9 mouse cellular contexts compared by ENCODE assay signal in the genomic region with DNA sequence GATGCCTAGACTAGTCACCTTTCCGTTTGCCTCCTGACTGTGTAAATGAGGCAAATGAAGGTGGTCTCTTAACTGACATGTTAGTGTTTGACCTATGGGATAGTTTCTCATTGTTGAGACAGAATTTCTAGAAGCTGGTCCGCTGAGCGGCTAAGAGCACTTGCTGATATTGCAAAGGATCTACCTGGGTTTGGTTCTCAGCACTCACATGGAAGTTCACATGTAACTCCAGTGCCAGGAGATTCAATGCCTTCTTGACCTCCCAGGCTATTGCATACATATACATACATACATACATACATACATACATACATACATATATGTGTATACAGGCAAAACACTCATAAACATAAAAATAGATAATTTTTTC. TPM values are rescaled to one million over a fixed set of nuclear protein-coding genes. Genes with fewer than 3 reads are reported as not detected.
DNase-seq lines count a peak whose midpoint lies in the region; ATAC-seq and TF ChIP-seq lines count a peak whose summit lies in the region.
"Had no signal": no experiment of that assay in that cellular context is flagged by ENCODE, and none has a peak within 500 bp of the region (broad histone marks: within the 10 kb centered on the region; RNA-seq: fewer than 3 reads in every experiment).

No protein-coding gene starts in this region.

- H3K9ac ChIP-seq in kidney, embryonic 14.5 days (ENCODE audit: low read depth, low read length) = 0 out of 2 replicates have a peak overlapping the region, but pooled peaks have one; percentile 94
- no peak overlapping the region for H3K9ac ChIP-seq in embryonic facial prominence, embryonic 11.5 days (replicated peaks; ENCODE audit: low read length)
- peak overlapping the region; percentile 90; the same call in 1 of the 2 replicates for H3K9ac ChIP-seq in hindbrain, postnatal 0 days (replicated peaks; ENCODE audit: low read length)
- peak overlapping the region; percentile 95; the same call in 1 of the 2 replicates for H3K9ac ChIP-seq in midbrain, embryonic 16.5 days (ENCODE audit: low read depth, low read length)

- no peaks in the 10 kb centered on the region for H3K9me3 ChIP-seq in kidney, embryonic 14.5 days (ENCODE audit: control insufficient read depth, low read length)
- H3K9me3 ChIP-seq in embryonic facial prominence, embryonic 11.5 days (replicated peaks; ENCODE audit: control insufficient read depth, low read length) = no peaks in the 10 kb centered on the region
- H3K9me3 ChIP-seq in hindbrain, postnatal 0 days (ENCODE audit: low read length) = no peaks in the 10 kb centered on the region
- H3K9me3 ChIP-seq in midbrain, embryonic 16.5 days (replicated peaks; ENCODE audit: control insufficient read depth, low read length, poor library complexity, severe bottlenecking) = no peaks in the 10 kb centered on the region

- H3K4me3 ChIP-seq in kidney, embryonic 14.5 days (ENCODE audit: low read length) = peak overlapping the region; percentile 17; the same call in 1 of the 2 replicates
- H3K4me3 ChIP-seq in embryonic facial prominence, embryonic 11.5 days (ENCODE audit: low read depth, low read length) = 0 out of 2 replicates have a peak overlapping the region, but pooled peaks have one; percentile 7
- peak overlapping the region; percentile 95 for H3K4me3 ChIP-seq in hindbrain, postnatal 0 days (ENCODE audit: low read length)
- H3K4me3 ChIP-seq in midbrain, embryonic 16.5 days (ENCODE audit: low read depth, low read length) = peak overlapping the region; percentile 84; the same call in 1 of the 2 replicates

- H3K27me3 ChIP-seq in kidney, embryonic 14.5 days (ENCODE audit: control insufficient read depth, insufficient read depth, low read length) = no peaks in the 10 kb centered on the region
- no peaks in the 10 kb centered on the region for H3K27me3 ChIP-seq in embryonic facial prominence, embryonic 11.5 days (ENCODE audit: control insufficient read depth, insufficient read depth, low read length)
- H3K27me3 ChIP-seq in hindbrain, postnatal 0 days (ENCODE audit: insufficient read depth, low read length) = no peaks in the 10 kb centered on the region
- H3K27me3 ChIP-seq in midbrain, embryonic 16.5 days (ENCODE audit: control insufficient read depth, insufficient read depth, low read depth, low read length) = no peaks in the 10 kb centered on the region
- H3K27me3 ChIP-seq: Patski had no signal

- H3K27ac ChIP-seq in kidney, embryonic 14.5 days (ENCODE audit: low read depth, low read length) = peak overlapping the region; percentile 97
- peak overlapping the region; percentile 61 for H3K27ac ChIP-seq in embryonic facial prominence, embryonic 11.5 days (replicated peaks; ENCODE audit: low read depth, low read length)
- H3K27ac ChIP-seq in hindbrain, postnatal 0 days = peak overlapping the region; percentile 99
- peak overlapping the region; percentile 99 for H3K27ac ChIP-seq in midbrain, embryonic 16.5 days (ENCODE audit: low read length)

- DNase-seq in kidney, postnatal 10 days = no peak
- no peak for DNase-seq in embryonic facial prominence, embryonic 11.5 days (ENCODE audit: low spot score)
- DNase-seq in hindbrain, postnatal 0 days (ENCODE audit: low spot score) = no peak
- DNase-seq in cerebellum, postnatal 14 days = no peak
- DNase-seq in left cerebral cortex, postnatal 10 days (ENCODE audit: extremely low spot score in 1 of 2, low spot score in 2 of 2) = no peak
- DNase-seq in thymus, postnatal 25 days = no peak

- TF ChIP-seq CTCF in hindbrain, postnatal 0 days (IDR thresholded peaks at IDR 0.05; ENCODE audit: low read depth) = no peak

- ATAC-seq in kidney, embryonic 14.5 days (ENCODE audit: low FRiP score, low TSS enrichment) = no peak
- no peak for ATAC-seq in embryonic facial prominence, embryonic 11.5 days (replicated peaks; ENCODE audit: insufficient number of reproducible peaks, low FRiP score, low TSS enrichment, low read depth)
- ATAC-seq in hindbrain, postnatal 0 days = no peak
- ATAC-seq in midbrain, embryonic 16.5 days = no peak

- H3K4me2 ChIP-seq in kidney, embryonic 14.5 days (replicated peaks; ENCODE audit: low read depth, low read length) = peak overlapping the region; percentile 31
- H3K4me2 ChIP-seq in embryonic facial prominence, embryonic 11.5 days (ENCODE audit: low read depth, low read length) = peak overlapping the region; percentile 26; the same call in 1 of the 2 replicates
- H3K4me2 ChIP-seq in hindbrain, postnatal 0 days (ENCODE audit: low read depth, low read length) = peak overlapping the region; percentile 50
- peak overlapping the region; percentile 60 for H3K4me2 ChIP-seq in midbrain, embryonic 16.5 days (ENCODE audit: low read length)

- 25% methylated on average over 3 of the region's 3 CpGs for WGBS in kidney, embryonic 14.5 days
- WGBS in embryonic facial prominence, embryonic 11.5 days = 22% methylated on average over 3 of the region's 3 CpGs
- 29% methylated on average over 3 of the region's 3 CpGs for WGBS in hindbrain, postnatal 0 days
- 22% methylated on average over 3 of the region's 3 CpGs for WGBS in midbrain, embryonic 16.5 days

- H3K4me1 ChIP-seq in kidney, embryonic 14.5 days (ENCODE audit: control insufficient read depth, insufficient read depth, low read length) = peaks cover 5% of the 10 kb centered on the region; the same call in 1 of the 2 replicates
- H3K4me1 ChIP-seq in embryonic facial prominence, embryonic 11.5 days (ENCODE audit: control insufficient read depth, insufficient read depth, low read length) = no peaks in the 10 kb centered on the region; the same call in 1 of the 2 replicates
- peaks cover 9% of the 10 kb centered on the region; the same call in 1 of the 2 replicates for H3K4me1 ChIP-seq in hindbrain, postnatal 0 days (ENCODE audit: insufficient read depth, low read length)
- H3K4me1 ChIP-seq in midbrain, embryonic 16.5 days (ENCODE audit: control insufficient read depth, insufficient read depth, low read length) = peaks cover 10% of the 10 kb centered on the region

- intact Hi-C loops in left cerebral cortex, postnatal 10 days (cut with DNase I) = no loop called here

- peaks cover 27% of the 10 kb centered on the region for H3K36me3 ChIP-seq in kidney, embryonic 14.5 days (ENCODE audit: control insufficient read depth, insufficient read depth, low read length)
- H3K36me3 ChIP-seq in embryonic facial prominence, embryonic 11.5 days (replicated peaks; ENCODE audit: control insufficient read depth, insufficient read depth, low read depth, low read length) = no peaks in the 10 kb centered on the region; the same call in 1 of the 2 replicates
- H3K36me3 ChIP-seq in hindbrain, postnatal 0 days (ENCODE audit: insufficient read depth, low read length) = peaks cover 11% of the 10 kb centered on the region
- H3K36me3 ChIP-seq in midbrain, embryonic 16.5 days (ENCODE audit: control insufficient read depth, insufficient read depth, low read length) = 0 out of 2 replicates have a peak, but pooled peaks cover 5% of the 10 kb centered on the region

RNA-seq across cellular contexts. Expression of gene Poldip3, which starts 0.9 kb away (rescaled TPM):
- 117 and 173 TPM in 2 replicates for polyA plus RNA-seq in kidney, embryonic 14.5 days (2014; fragmentation: Nextera tagmentation; extraction: Ambion mirVana)
- 161 and 174 TPM in 2 replicates for polyA plus RNA-seq in embryonic facial prominence, embryonic 11.5 days (2014; fragmentation: Nextera tagmentation; extraction: Ambion mirVana)
- 97.5 and 115 TPM in 2 replicates for total RNA-seq in hindbrain, postnatal 0 days (2014; rRNA removed)
- polyA plus RNA-seq in hindbrain, postnatal 0 days (2015; fragmentation: Nextera tagmentation; extraction: Ambion mirVana) = 96.9 and 103 TPM in 2 replicates
- polyA plus RNA-seq in midbrain, embryonic 16.5 days (2015; fragmentation: Nextera tagmentation; extraction: Ambion mirVana) = 140 and 145 TPM in 2 replicates
- 10 to 100 TPM; 85.9 to 86.5 TPM for total RNA-seq in left cerebral cortex, postnatal 10 days (2021)

RNA-seq across cellular contexts. Expression of gene Cyb5r3, which starts 22.3 kb away (rescaled TPM):
- 144 and 175 TPM in 2 replicates for polyA plus RNA-seq in kidney, embryonic 14.5 days (2014; fragmentation: Nextera tagmentation; extraction: Ambion mirVana)
- polyA plus RNA-seq in embryonic facial prominence, embryonic 11.5 days (2014; fragmentation: Nextera tagmentation; extraction: Ambion mirVana) = 106 and 117 TPM in 2 replicates
- total RNA-seq in hindbrain, postnatal 0 days (2014; rRNA removed) = 93.8 and 99.2 TPM in 2 replicates
- polyA plus RNA-seq in hindbrain, postnatal 0 days (2015; fragmentation: Nextera tagmentation; extraction: Ambion mirVana) = 117 and 136 TPM in 2 replicates
- polyA plus RNA-seq in midbrain, embryonic 16.5 days (2015; fragmentation: Nextera tagmentation; extraction: Ambion mirVana) = 107 and 121 TPM in 2 replicates
- 10 to 100 TPM; 91.1 to 94.6 TPM for total RNA-seq in left cerebral cortex, postnatal 10 days (2021)

RNA-seq across cellular contexts. Expression of gene Rrp7a, which starts 27.5 kb away (rescaled TPM):
- 50.2 and 50.4 TPM in 2 replicates for polyA plus RNA-seq in kidney, embryonic 14.5 days (2014; fragmentation: Nextera tagmentation; extraction: Ambion mirVana)
- 56.1 and 57.9 TPM in 2 replicates for polyA plus RNA-seq in embryonic facial prominence, embryonic 11.5 days (2014; fragmentation: Nextera tagmentation; extraction: Ambion mirVana)
- total RNA-seq in hindbrain, postnatal 0 days (2014; rRNA removed) = 157 and 207 TPM in 2 replicates
- 69.4 and 74.4 TPM in 2 replicates for polyA plus RNA-seq in hindbrain, postnatal 0 days (2015; fragmentation: Nextera tagmentation; extraction: Ambion mirVana)
- polyA plus RNA-seq in midbrain, embryonic 16.5 days (2015; fragmentation: Nextera tagmentation; extraction: Ambion mirVana) = 90.6 and 93.0 TPM in 2 replicates
- total RNA-seq in left cerebral cortex, postnatal 10 days (2021) = 100 to 1,000 TPM; 122 to 128 TPM

Comparison
In these comparisons a context has a peak if more than half of its experiments do, and no peak if none do; other contexts are left out.
1. H3K4me3 ChIP-seq: peak in every context shown above with its lines; median percentile 95 in hindbrain, postnatal 0 days; 84 in midbrain, embryonic 16.5 days; 17 in kidney, embryonic 14.5 days; 7 in embryonic facial prominence, embryonic 11.5 days.